In the genomic region with DNA sequence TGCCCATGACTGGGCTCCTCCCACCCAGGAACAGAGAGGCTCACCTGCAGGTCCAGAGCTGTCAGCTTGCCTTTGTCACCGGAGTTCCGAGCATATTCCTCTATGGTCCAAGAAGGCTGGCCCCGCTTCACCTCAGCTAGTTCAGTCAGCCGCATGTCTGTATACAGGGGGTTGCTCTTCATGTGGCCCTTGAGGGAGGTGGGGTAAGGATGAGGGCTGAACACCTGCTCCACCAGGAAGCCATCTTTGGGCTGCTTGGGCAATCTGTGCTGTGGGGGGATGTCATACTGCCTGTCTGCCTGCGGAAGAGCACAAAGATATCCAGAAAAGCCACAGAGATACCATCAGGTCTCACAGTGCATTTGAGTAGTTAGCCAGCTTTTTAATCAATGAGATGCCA, we compare ENCODE assay signal across 29 mouse cellular contexts. TPM values are rescaled to one million over a fixed set of nuclear protein-coding genes. Genes with fewer than 3 reads are reported as not detected.
"Had no signal": no experiment of that assay in that cellular context is flagged by ENCODE, and none has a peak within 500 bp of the region (broad histone marks: within the 10 kb centered on the region; RNA-seq: fewer than 3 reads in every experiment).

No protein-coding gene starts in this region.

- DNase-seq: gastrocnemius, postnatal 14 days; gastrocnemius, postnatal 36 days; heart, adult 11 months; heart, postnatal 14 days; heart, postnatal 36 days; kidney, adult 11 months; kidney, adult 2 months; kidney, adult 9 months; kidney, postnatal 14 days; kidney, postnatal 36 days; layer of hippocampus, adult 9-11 months; layer of hippocampus, postnatal 36 days; liver, embryonic 13.5 days; lung, adult 18-20 months had no signal

- H3K27ac ChIP-seq: heart, embryonic 10.5 days; heart, embryonic 15.5 days; hindbrain, embryonic 15.5 days; kidney, embryonic 15.5 days; kidney, postnatal 0 days; limb, embryonic 13.5 days; limb, embryonic 15.5 days; liver, embryonic 13.5 days; liver, embryonic 15.5 days had no signal

- H3K4me3 ChIP-seq: heart, embryonic 10.5 days; heart, embryonic 12.5 days; heart, embryonic 15.5 days; hindbrain, embryonic 15.5 days; kidney, embryonic 15.5 days; limb, embryonic 13.5 days; limb, embryonic 15.5 days; liver, embryonic 13.5 days; liver, embryonic 15.5 days had no signal

- H3K27me3 ChIP-seq: heart, embryonic 12.5 days; heart, embryonic 15.5 days; hindbrain, embryonic 15.5 days; kidney, embryonic 15.5 days; limb, embryonic 13.5 days; limb, embryonic 15.5 days; liver, embryonic 13.5 days; liver, embryonic 15.5 days had no signal

- H3K4me1 ChIP-seq: heart, embryonic 12.5 days; heart, embryonic 15.5 days; hindbrain, embryonic 15.5 days; kidney, embryonic 15.5 days; limb, embryonic 13.5 days; limb, embryonic 15.5 days; liver, embryonic 13.5 days; liver, embryonic 15.5 days had no signal

- H3K9ac ChIP-seq: heart, embryonic 12.5 days; heart, embryonic 15.5 days; hindbrain, embryonic 15.5 days; kidney, embryonic 15.5 days; limb, embryonic 13.5 days; limb, embryonic 15.5 days; liver, embryonic 13.5 days; liver, embryonic 15.5 days had no signal

- H3K9me3 ChIP-seq: heart, embryonic 10.5 days; heart, embryonic 12.5 days; heart, embryonic 15.5 days; hindbrain, embryonic 15.5 days; kidney, embryonic 15.5 days; limb, embryonic 13.5 days; limb, embryonic 15.5 days; liver, embryonic 15.5 days had no signal

- H3K4me2 ChIP-seq: heart, embryonic 12.5 days; heart, embryonic 15.5 days; hindbrain, embryonic 15.5 days; kidney, embryonic 15.5 days; limb, embryonic 13.5 days; limb, embryonic 15.5 days; liver, embryonic 13.5 days; liver, embryonic 15.5 days had no signal

- H3K36me3 ChIP-seq: heart, embryonic 10.5 days; heart, embryonic 12.5 days; heart, embryonic 15.5 days; hindbrain, embryonic 15.5 days; kidney, embryonic 15.5 days; limb, embryonic 13.5 days; limb, embryonic 15.5 days; liver, embryonic 13.5 days; liver, embryonic 15.5 days had no signal

RNA-seq across cellular contexts. Expression of gene Minar1, which starts 26.5 kb away (rescaled TPM):
- total RNA-seq: gastrocnemius, adult 18-20 months; gastrocnemius, adult 8-10 months; gastrocnemius, postnatal 36 days; hematopoietic stem cell, adult 5-6 weeks; liver, adult 2 months had no signal
- polyA plus RNA-seq: heart, postnatal 0 days; kidney, postnatal 0 days; large intestine, adult 2 months; liver, adult 2 months; liver, embryonic 13.5 days had no signal
